Mouse (Mus musculus): Measurements from ENCODE around the gene Rhbdd2. TPM values are rescaled to one million over a fixed set of nuclear protein-coding genes. Genes with fewer than 3 reads are reported as not detected.

The Rhbdd2 gene
- total RNA-seq, 2 experiments from 2014 or later: 3.0 to 17.1 TPM

- no peak for ATAC-seq (replicated peaks; ENCODE audit: poor library complexity)
These were observed 11.5 kb downstream of the Rhbdd2 start for GRCm38 (mm10) chr5:135643869-135644268.

DNA sequence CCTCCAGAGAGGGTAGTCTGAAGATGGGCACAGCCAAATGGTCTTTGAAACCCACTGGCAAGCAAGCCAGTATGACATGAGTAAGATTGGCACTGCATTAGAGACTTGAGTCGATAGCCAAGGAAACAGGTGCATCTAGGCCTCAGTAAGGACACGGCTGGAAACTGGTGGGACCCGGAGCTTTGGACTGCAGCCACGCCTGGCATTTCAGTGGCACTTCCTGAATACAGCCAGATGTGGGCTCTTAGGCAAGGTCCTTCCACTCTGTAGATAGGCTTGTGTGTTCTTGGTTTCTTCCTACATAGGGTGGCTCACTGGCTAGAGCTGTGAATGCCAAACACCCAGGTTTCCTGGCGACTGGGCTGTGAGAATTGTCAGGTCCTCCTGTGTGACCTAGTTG is 12.9 kb downstream of the Rhbdd2 start:
- no peak for ATAC-seq (replicated peaks; ENCODE audit: poor library complexity)

- ATAC-seq (replicated peaks; ENCODE audit: poor library complexity): no peak
These were observed 13.6 kb downstream of the Rhbdd2 start for GRCm38 (mm10) chr5:135646038-135646437.

- ATAC-seq (replicated peaks; ENCODE audit: poor library complexity): peak; percentile 56
These were observed 16.3 kb downstream of the Rhbdd2 start for GRCm38 (mm10) chr5:135648461-135649308.

GRCm38 (mm10) chr5:135649309-135649633 is 16.9 kb downstream of the Rhbdd2 start:
- ATAC-seq (replicated peaks; ENCODE audit: poor library complexity): no peak

- ATAC-seq (replicated peaks; ENCODE audit: poor library complexity): no peak
These were observed 19.1 kb downstream of the Rhbdd2 start for GRCm38 (mm10) chr5:135651536-135651935.

- no peak for ATAC-seq (replicated peaks; ENCODE audit: poor library complexity)
These were observed 20.8 kb downstream of the Rhbdd2 start for GRCm38 (mm10) chr5:135653209-135653608.

GRCm38 (mm10) chr5:135656046-135656445 is 23.6 kb downstream of the Rhbdd2 start:
- ATAC-seq (replicated peaks; ENCODE audit: poor library complexity): no peak

GRCm38 (mm10) chr5:135657128-135657527 is 24.7 kb downstream of the Rhbdd2 start:
- ATAC-seq (replicated peaks; ENCODE audit: poor library complexity): peak; percentile 50

- peak; percentile 81 for ATAC-seq (replicated peaks; ENCODE audit: poor library complexity)
These were observed 25.4 kb downstream of the Rhbdd2 start for GRCm38 (mm10) chr5:135657703-135658373.

GRCm38 (mm10) chr5:135659956-135660355 is 27.5 kb downstream of the Rhbdd2 start:
- ATAC-seq (replicated peaks; ENCODE audit: poor library complexity): no peak

- no peak for ATAC-seq (replicated peaks; ENCODE audit: poor library complexity)
These were observed 28.1 kb downstream of the Rhbdd2 start for GRCm38 (mm10) chr5:135660535-135660934.

- ATAC-seq (replicated peaks; ENCODE audit: poor library complexity): no peak; the same call in 1 of the 2 replicates
These were observed 34.5 kb downstream of the Rhbdd2 start for GRCm38 (mm10) chr5:135666890-135667289.

DNA sequence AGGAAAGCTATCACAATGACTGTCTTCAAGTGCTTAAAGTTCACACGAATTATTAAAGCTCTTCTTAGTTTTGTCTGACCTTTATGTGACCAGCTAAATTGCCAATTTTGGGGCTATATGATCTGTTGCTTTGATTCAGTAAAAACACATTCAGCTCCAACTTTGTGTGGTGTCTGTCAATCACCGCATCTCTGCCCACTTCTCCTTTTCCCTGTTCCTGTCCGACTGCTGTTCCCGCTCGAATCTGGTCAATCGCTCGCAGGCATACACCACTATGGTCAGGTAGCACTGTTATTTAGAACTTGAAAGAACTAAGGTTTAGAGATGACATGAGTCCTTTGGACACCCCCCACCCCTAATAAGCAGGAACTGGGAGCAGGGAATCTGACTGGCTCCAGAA is 35.7 kb downstream of the Rhbdd2 start:
- ATAC-seq (replicated peaks; ENCODE audit: poor library complexity): peak; percentile 38; the same call in 1 of the 2 replicates

GRCm38 (mm10) chr5:135669741-135670275 is 37.4 kb downstream of the Rhbdd2 start, which contains the start of gene Por:
TSS of gene Por (plus strand) at chr5:135670033.
- ATAC-seq (replicated peaks; ENCODE audit: poor library complexity): peak; percentile 91

- no peak for ATAC-seq (replicated peaks; ENCODE audit: poor library complexity)
These were observed 38.5 kb downstream of the Rhbdd2 start for GRCm38 (mm10) chr5:135670881-135671280.

GRCm38 (mm10) chr5:135672509-135672908 is 40.1 kb downstream of the Rhbdd2 start:
- no peak for ATAC-seq (replicated peaks; ENCODE audit: poor library complexity)

DNA sequence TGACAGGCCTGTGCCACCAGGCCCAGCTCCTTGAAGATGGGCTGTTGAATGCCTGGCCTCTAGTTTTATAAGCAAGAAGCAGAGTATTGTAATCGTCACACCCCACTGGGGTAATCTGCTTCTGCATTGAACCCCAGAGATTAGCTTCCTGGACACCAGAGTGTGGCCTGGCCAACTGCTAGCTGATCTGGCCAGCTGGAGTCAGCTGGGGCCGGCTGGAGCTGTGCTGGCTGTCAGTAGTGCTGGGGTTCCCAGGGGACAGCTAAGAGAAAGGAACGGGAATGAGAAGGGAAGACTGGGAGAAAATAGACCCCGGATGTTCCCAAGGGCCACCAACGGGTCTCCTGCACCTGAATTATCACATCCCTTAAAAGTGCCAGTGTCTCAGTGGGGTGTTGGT is 40.6 kb downstream of the Rhbdd2 start:
- no peak for ATAC-seq (replicated peaks; ENCODE audit: poor library complexity)

DNA sequence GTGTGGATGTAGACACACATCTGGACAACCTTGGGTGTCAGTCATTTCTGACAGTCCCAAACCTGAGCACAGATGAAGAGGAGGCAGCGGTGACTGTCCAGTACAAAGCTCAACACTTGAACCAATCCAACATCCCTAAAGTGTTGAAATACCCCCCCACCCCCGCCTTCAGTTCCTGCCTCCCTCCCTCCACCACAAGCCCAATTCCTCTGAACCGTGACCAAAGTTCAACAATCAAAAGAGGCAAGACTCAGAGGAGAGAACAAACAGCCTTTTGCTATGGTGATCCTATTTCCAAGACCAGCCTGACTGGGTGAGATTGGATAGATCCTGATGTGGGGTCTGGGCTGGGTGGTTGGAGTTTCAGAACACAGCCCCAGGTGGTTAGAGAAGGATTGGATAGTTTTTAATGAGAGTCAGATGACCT is 41.9 kb downstream of the Rhbdd2 start:
- peak; percentile 30; the same call in 1 of the 2 replicates for ATAC-seq (replicated peaks; ENCODE audit: poor library complexity)

- peak; percentile 42 for ATAC-seq (replicated peaks; ENCODE audit: poor library complexity)
These were observed 42.4 kb downstream of the Rhbdd2 start for GRCm38 (mm10) chr5:135674821-135675220.

- ATAC-seq (replicated peaks; ENCODE audit: poor library complexity): no peak
These were observed 44.3 kb downstream of the Rhbdd2 start for GRCm38 (mm10) chr5:135676696-135677095.

- peak; percentile 30; the same call in 1 of the 2 replicates for ATAC-seq (replicated peaks; ENCODE audit: poor library complexity)
These were observed 44.8 kb downstream of the Rhbdd2 start for GRCm38 (mm10) chr5:135677251-135677650.

Data from megakaryocyte progenitor cell, adult 5-6 weeks (primary cell).